Mouse (Mus musculus): ENCODE results near the gene Dpp6. TPM values are rescaled to one million over a fixed set of nuclear protein-coding genes. Genes with fewer than 3 reads are reported as not detected.

Dpp6 gene
- polyA plus RNA-seq (2015; fragmentation: Nextera tagmentation; extraction: Ambion mirVana), result 49.1 and 51.6 TPM in 2 replicates

GRCm38 (mm10) chr5:26816975-26817941 lies at the start of gene Dpp6:
TSS of gene Dpp6 (plus strand) at chr5:26817203.
- peak; percentile 67; the same call in 1 of the 2 replicates for ATAC-seq (ENCODE audit: low read depth)
- 4% methylated on average over 48 of the region's 48 CpGs for WGBS
- H3K27ac ChIP-seq (replicated peaks), result no peak within 1 kb of the TSS

GRCm38 (mm10) chr5:26783955-26784354 lies 33.0 kb upstream of the Dpp6 start:
- Histone ChIP-seq H3K9me3 (no peaks in the 10 kb centered on the region), H3K36me3 (no peaks in the 10 kb centered on the region), H3K4me1 (replicated peaks) (no peaks in the 10 kb centered on the region), H3K4me3 (no peak overlapping the region), H3K4me2 (no peak overlapping the region), H3K27me3 (no peaks in the 10 kb centered on the region), H3K27ac (replicated peaks) (no peak overlapping the region), H3K9ac (no peak overlapping the region)
- WGBS, result 83% methylated on average over 3 of the region's 3 CpGs
- no peak for ATAC-seq (ENCODE audit: low read depth)

More at GRCm38 (mm10) chr5:26816975-26817941, at the start of gene Dpp6:
- Histone ChIP-seq H3K4me2 (peak within 1 kb of the TSS; percentile 66), H3K27me3 (peaks cover 29% of the 10 kb centered on the region), H3K4me3 (peak within 1 kb of the TSS; percentile 41), H3K9me3 (no peaks in the 10 kb centered on the region), H3K9ac (peak within 1 kb of the TSS; percentile 52), H3K36me3 (no peaks in the 10 kb centered on the region), H3K4me1 (replicated peaks) (peaks cover 13% of the 10 kb centered on the region)

- no peak for ATAC-seq (ENCODE audit: low read depth)
- WGBS, result 100% methylated on average over 2 of the region's 2 CpGs
- Histone ChIP-seq H3K9ac (no peak overlapping the region), H3K4me1 (replicated peaks) (no peaks in the 10 kb centered on the region), H3K27ac (replicated peaks) (no peak overlapping the region), H3K4me3 (no peak overlapping the region), H3K9me3 (no peaks in the 10 kb centered on the region), H3K27me3 (no peaks in the 10 kb centered on the region), H3K4me2 (no peak overlapping the region), H3K36me3 (no peaks in the 10 kb centered on the region)
Measured at GRCm38 (mm10) chr5:26795524-26795923, 21.5 kb upstream of the Dpp6 start.

GRCm38 (mm10) chr5:26835972-26836371 lies 19.0 kb downstream of the Dpp6 start:
- H3K36me3 ChIP-seq, result no peaks in the 10 kb centered on the region
- no peak overlapping the region for H3K27ac ChIP-seq (replicated peaks)
- no peaks in the 10 kb centered on the region for H3K27me3 ChIP-seq
- H3K4me1 ChIP-seq (replicated peaks), result no peaks in the 10 kb centered on the region
- WGBS, result 95% methylated on average over 1 of the region's 1 CpGs
- no peak overlapping the region for H3K4me2 ChIP-seq
- ATAC-seq (ENCODE audit: low read depth), result no peak
- H3K4me3 ChIP-seq, result no peak overlapping the region
- H3K9me3 ChIP-seq, result no peaks in the 10 kb centered on the region
- no peak overlapping the region for H3K9ac ChIP-seq

- no peak overlapping the region for H3K9ac ChIP-seq
- H3K36me3 ChIP-seq, result no peaks in the 10 kb centered on the region
- no peaks in the 10 kb centered on the region for H3K27me3 ChIP-seq
- H3K27ac ChIP-seq (replicated peaks), result no peak overlapping the region
- 26% methylated on average over 4 of the region's 4 CpGs for WGBS
- H3K4me2 ChIP-seq, result no peak overlapping the region
- H3K4me1 ChIP-seq (replicated peaks), result no peaks in the 10 kb centered on the region
- no peak overlapping the region for H3K4me3 ChIP-seq
- no peak for ATAC-seq (ENCODE audit: low read depth)
- no peaks in the 10 kb centered on the region for H3K9me3 ChIP-seq
Measured at GRCm38 (mm10) chr5:26841151-26841550, 24.1 kb downstream of the Dpp6 start.

GRCm38 (mm10) chr5:26854746-26855145 lies 37.7 kb downstream of the Dpp6 start:
- Histone ChIP-seq H3K4me3 (no peak overlapping the region), H3K36me3 (no peaks in the 10 kb centered on the region), H3K9ac (no peak overlapping the region), H3K27me3 (no peaks in the 10 kb centered on the region), H3K27ac (replicated peaks) (no peak overlapping the region), H3K9me3 (no peaks in the 10 kb centered on the region), H3K4me2 (no peak overlapping the region), H3K4me1 (replicated peaks) (no peaks in the 10 kb centered on the region)
- 53% methylated on average over 4 of the region's 4 CpGs for WGBS
- no peak for ATAC-seq (ENCODE audit: low read depth)

- Histone ChIP-seq H3K36me3 (no peaks in the 10 kb centered on the region), H3K27ac (replicated peaks) (no peak overlapping the region), H3K9ac (no peak overlapping the region), H3K27me3 (no peaks in the 10 kb centered on the region), H3K4me1 (replicated peaks) (no peaks in the 10 kb centered on the region), H3K4me2 (no peak overlapping the region), H3K9me3 (no peaks in the 10 kb centered on the region), H3K4me3 (no peak overlapping the region)
- no peak for ATAC-seq (ENCODE audit: low read depth)
Measured at GRCm38 (mm10) chr5:26875449-26875848, 58.4 kb downstream of the Dpp6 start.

GRCm38 (mm10) chr5:26887496-26887895 lies 70.5 kb downstream of the Dpp6 start:
- no peaks in the 10 kb centered on the region for H3K9me3 ChIP-seq
- H3K4me3 ChIP-seq, result no peak overlapping the region
- no peak overlapping the region for H3K9ac ChIP-seq
- H3K4me1 ChIP-seq (replicated peaks), result no peaks in the 10 kb centered on the region
- no peaks in the 10 kb centered on the region for H3K36me3 ChIP-seq
- H3K27me3 ChIP-seq, result no peaks in the 10 kb centered on the region
- H3K27ac ChIP-seq (replicated peaks), result no peak overlapping the region
- no peak overlapping the region for H3K4me2 ChIP-seq
- ATAC-seq (ENCODE audit: low read depth), result no peak
- WGBS, result 86% methylated on average over 1 of the region's 1 CpGs

- Histone ChIP-seq H3K4me3 (no peak overlapping the region), H3K9me3 (no peaks in the 10 kb centered on the region), H3K27me3 (no peaks in the 10 kb centered on the region), H3K4me1 (replicated peaks) (no peaks in the 10 kb centered on the region), H3K36me3 (no peaks in the 10 kb centered on the region), H3K4me2 (no peak overlapping the region), H3K27ac (replicated peaks) (no peak overlapping the region), H3K9ac (no peak overlapping the region)
- ATAC-seq (ENCODE audit: low read depth), result no peak
- 83% methylated on average over 4 of the region's 4 CpGs for WGBS
Measured at GRCm38 (mm10) chr5:26888080-26888479, 71.1 kb downstream of the Dpp6 start.

GRCm38 (mm10) chr5:26894346-26894745 lies 77.3 kb downstream of the Dpp6 start:
- no peak for ATAC-seq (ENCODE audit: low read depth)
- H3K27ac ChIP-seq (replicated peaks), result no peak overlapping the region
- no peaks in the 10 kb centered on the region for H3K9me3 ChIP-seq
- no peak overlapping the region for H3K9ac ChIP-seq
- no peak overlapping the region for H3K4me2 ChIP-seq
- no peaks in the 10 kb centered on the region for H3K27me3 ChIP-seq
- H3K36me3 ChIP-seq, result no peaks in the 10 kb centered on the region
- H3K4me1 ChIP-seq (replicated peaks), result no peaks in the 10 kb centered on the region
- no peak overlapping the region for H3K4me3 ChIP-seq
- WGBS, result 28% methylated on average over 3 of the region's 3 CpGs

- peaks cover 35% of the 10 kb centered on the region for H3K4me1 ChIP-seq (replicated peaks)
- H3K9me3 ChIP-seq, result no peaks in the 10 kb centered on the region
- no peaks in the 10 kb centered on the region for H3K27me3 ChIP-seq
- peak; percentile 51; the same call in 1 of the 2 replicates for ATAC-seq (ENCODE audit: low read depth)
- peak overlapping the region; percentile 74 for H3K9ac ChIP-seq
- peak overlapping the region; percentile 80 for H3K27ac ChIP-seq (replicated peaks)
- H3K4me2 ChIP-seq, result peak overlapping the region; percentile 73
- H3K36me3 ChIP-seq, result no peaks in the 10 kb centered on the region
- H3K4me3 ChIP-seq, result peak overlapping the region; percentile 51
- 4% methylated on average over 9 of the region's 9 CpGs for WGBS
Measured at GRCm38 (mm10) chr5:26903786-26904185, 86.8 kb downstream of the Dpp6 start.

GRCm38 (mm10) chr5:26904324-26905041 lies 87.5 kb downstream of the Dpp6 start:
- H3K4me2 ChIP-seq, result peak overlapping the region; percentile 73
- WGBS, result under 1% methylated on average over 32 of the region's 32 CpGs
- peak; percentile 92 for ATAC-seq (ENCODE audit: low read depth)

More at GRCm38 (mm10) chr5:26904324-26905041, 87.5 kb downstream of the Dpp6 start:
- H3K27me3 ChIP-seq, result no peaks in the 10 kb centered on the region
- peak overlapping the region; percentile 74 for H3K9ac ChIP-seq
- H3K36me3 ChIP-seq, result no peaks in the 10 kb centered on the region
- H3K4me3 ChIP-seq, result peak overlapping the region; percentile 51
- peak overlapping the region; percentile 80 for H3K27ac ChIP-seq (replicated peaks)
- peaks cover 35% of the 10 kb centered on the region for H3K4me1 ChIP-seq (replicated peaks)
- no peaks in the 10 kb centered on the region for H3K9me3 ChIP-seq
